Mouse (Mus musculus): ENCODE data around the gene Snx11. TPM values are rescaled to one million over a fixed set of nuclear protein-coding genes. Genes with fewer than 3 reads are reported as not detected.

Gene Snx11
- polyA plus RNA-seq (2012; fragmentation: generic; extraction: Trizol) = 17.6 TPM
- long read RNA-seq, experiment 1, transcript Snx11-202 (8 exons, 2,197 nt) = major isoform, 5 of 10 reads
- long read RNA-seq, experiment 1, partial matches to known transcripts = 1 of 10 reads
- long read RNA-seq, experiment 1, other reads (novel, unspliced or antisense) = 3 of 10 reads
- long read RNA-seq, experiment 2, transcript Snx11-202 (8 exons, 2,197 nt) = major isoform, 71 of 140 reads
- long read RNA-seq, experiment 2, transcript Snx11-201 (9 exons, 2,551 nt) = minor isoform, 34 of 140 reads
- long read RNA-seq, experiment 2, partial matches to known transcripts = 2 of 140 reads
- long read RNA-seq, experiment 2, other reads (novel, unspliced or antisense) = 33 of 140 reads

GRCm38 (mm10) chr11:96776968-96777962, at the start of gene Snx11:
TSS of gene Snx11 (minus strand) at chr11:96777559.
- H3K27me3 ChIP-seq (ENCODE audit: control insufficient read depth, insufficient read depth, insufficient read length) = no peaks in the 10 kb centered on the region
- H3K4me3 ChIP-seq (ENCODE audit: insufficient read depth, poor library complexity, severe bottlenecking) = peak within 1 kb of the TSS; percentile 75
- H3K79me2 ChIP-seq (ENCODE audit: control insufficient read depth, insufficient read depth) = peaks cover 25% of the 10 kb centered on the region
- H3ac ChIP-seq (ENCODE audit: control insufficient read depth, insufficient read length, low read depth) = peak within 1 kb of the TSS; percentile 93
- TF ChIP-seq CTCF (IDR thresholded peaks at IDR 0.05; ENCODE audit: control insufficient read depth, insufficient read depth, insufficient read length) (peak; percentile 26), USF1 (IDR thresholded peaks at IDR 0.05; ENCODE audit: low read depth) (no peak)
- H3K79me3 ChIP-seq (ENCODE audit: low read depth) = peaks cover 18% of the 10 kb centered on the region
- peaks cover 17% of the 10 kb centered on the region for H3K36me3 ChIP-seq (ENCODE audit: control insufficient read depth, insufficient read depth)

- no peaks in the 10 kb centered on the region for H3K27me3 ChIP-seq (ENCODE audit: control insufficient read depth, insufficient read depth, insufficient read length)
- peaks cover 69% of the 10 kb centered on the region for H3K79me3 ChIP-seq (ENCODE audit: low read depth)
- TF ChIP-seq FOSL1 (IDR thresholded peaks at IDR 0.05; ENCODE audit: insufficient read depth, low read length, poor library complexity, severe bottlenecking) (no peak), MYOD1 (IDR thresholded peaks at IDR 0.05; ENCODE audit: control insufficient read depth, insufficient read length, low read depth) (no peak), MYOG (IDR thresholded peaks at IDR 0.05; ENCODE audit: control insufficient read depth, extremely low read depth, insufficient read length) (no peak), CEBPB (IDR thresholded peaks at IDR 0.05; ENCODE audit: low read depth) (no peak), CTCF (IDR thresholded peaks at IDR 0.05; ENCODE audit: control insufficient read depth, insufficient read depth, insufficient read length) (no peak), USF1 (IDR thresholded peaks at IDR 0.05; ENCODE audit: low read depth) (no peak), MAX (IDR thresholded peaks at IDR 0.05) (no peak)
- H3K4me3 ChIP-seq (ENCODE audit: insufficient read depth, poor library complexity, severe bottlenecking) = no peak overlapping the region
- peaks cover 31% of the 10 kb centered on the region for H3K36me3 ChIP-seq (ENCODE audit: control insufficient read depth, insufficient read depth)
- no peak overlapping the region for H3ac ChIP-seq (ENCODE audit: control insufficient read depth, insufficient read length, low read depth)
- H3K79me2 ChIP-seq (ENCODE audit: control insufficient read depth, insufficient read depth) = peaks cover 79% of the 10 kb centered on the region
Observed at GRCm38 (mm10) chr11:96826481-96826880, 49.1 kb upstream of the Snx11 start.

DNA sequence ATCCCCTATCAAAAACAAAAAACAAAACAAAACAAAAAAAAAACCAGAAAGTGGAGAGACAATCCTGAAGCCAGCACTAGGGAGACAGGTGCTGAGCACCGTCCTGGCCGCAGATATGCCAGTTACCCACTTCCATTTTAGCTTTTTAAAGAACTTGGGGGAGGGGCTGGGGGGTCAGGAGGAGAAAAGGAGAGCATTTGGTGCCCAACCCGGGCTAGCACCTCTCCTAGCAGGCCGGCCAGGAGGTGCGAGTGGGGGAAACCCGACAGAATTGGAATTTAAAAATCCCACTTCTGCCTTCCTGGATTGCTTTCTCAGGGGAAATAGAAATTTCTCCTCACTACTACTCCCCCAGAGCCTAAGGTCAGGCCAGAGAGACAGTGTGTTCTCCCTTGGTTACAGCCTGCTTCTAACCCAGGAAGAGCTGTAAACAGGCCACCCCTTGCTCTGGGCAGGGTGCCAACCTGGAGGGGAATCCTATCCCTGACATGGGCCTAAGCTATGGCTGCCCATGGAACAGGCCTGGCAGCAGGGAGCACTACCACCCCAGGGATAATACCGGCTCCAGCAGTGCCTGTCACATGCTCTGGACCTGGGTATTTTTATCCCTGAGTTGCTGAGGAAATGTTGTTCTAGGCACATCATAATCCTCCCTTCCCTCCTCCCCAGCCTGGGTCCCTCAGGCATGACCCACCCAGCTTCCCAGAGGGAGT, 47.6 kb upstream of the Snx11 start:
- Histone ChIP-seq H3K79me3 (ENCODE audit: low read depth) (peaks cover 79% of the 10 kb centered on the region), H3K79me2 (ENCODE audit: control insufficient read depth, insufficient read depth) (peaks cover 94% of the 10 kb centered on the region), H3K4me3 (ENCODE audit: insufficient read depth, poor library complexity, severe bottlenecking) (no peak overlapping the region), H3K36me3 (ENCODE audit: control insufficient read depth, insufficient read depth) (peaks cover 47% of the 10 kb centered on the region), H3ac (ENCODE audit: control insufficient read depth, insufficient read length, low read depth) (peak overlapping the region; percentile 27), H3K27me3 (ENCODE audit: control insufficient read depth, insufficient read depth, insufficient read length) (no peaks in the 10 kb centered on the region)
- TF ChIP-seq MYOD1 (IDR thresholded peaks at IDR 0.05; ENCODE audit: control insufficient read depth, insufficient read length, low read depth) = no peak
- TF ChIP-seq FOSL1 (IDR thresholded peaks at IDR 0.05; ENCODE audit: insufficient read depth, low read length, poor library complexity, severe bottlenecking) = no peak
- no peak for TF ChIP-seq MAX (IDR thresholded peaks at IDR 0.05)
- no peak for TF ChIP-seq CEBPB (IDR thresholded peaks at IDR 0.05; ENCODE audit: low read depth)
- no peak for TF ChIP-seq CTCF (IDR thresholded peaks at IDR 0.05; ENCODE audit: control insufficient read depth, insufficient read depth, insufficient read length)
- no peak for TF ChIP-seq USF1 (IDR thresholded peaks at IDR 0.05; ENCODE audit: low read depth)
- no peak for TF ChIP-seq MYOG (IDR thresholded peaks at IDR 0.05; ENCODE audit: control insufficient read depth, extremely low read depth, insufficient read length)

- peaks cover 55% of the 10 kb centered on the region for H3K36me3 ChIP-seq (ENCODE audit: control insufficient read depth, insufficient read depth)
Observed at GRCm38 (mm10) chr11:96823880-96824782, 46.8 kb upstream of the Snx11 start.

More at GRCm38 (mm10) chr11:96823880-96824782, 46.8 kb upstream of the Snx11 start:
- peak overlapping the region; percentile 34 for H3ac ChIP-seq (ENCODE audit: control insufficient read depth, insufficient read length, low read depth)
- H3K79me2 ChIP-seq (ENCODE audit: control insufficient read depth, insufficient read depth) = peaks cover 98% of the 10 kb centered on the region
- no peaks in the 10 kb centered on the region for H3K27me3 ChIP-seq (ENCODE audit: control insufficient read depth, insufficient read depth, insufficient read length)
- no peak for TF ChIP-seq USF1 (IDR thresholded peaks at IDR 0.05; ENCODE audit: low read depth)
- no peak for TF ChIP-seq CTCF (IDR thresholded peaks at IDR 0.05; ENCODE audit: control insufficient read depth, insufficient read depth, insufficient read length)
- no peak for TF ChIP-seq MYOG (IDR thresholded peaks at IDR 0.05; ENCODE audit: control insufficient read depth, extremely low read depth, insufficient read length)
- no peak for TF ChIP-seq FOSL1 (IDR thresholded peaks at IDR 0.05; ENCODE audit: insufficient read depth, low read length, poor library complexity, severe bottlenecking)
- TF ChIP-seq MAX (IDR thresholded peaks at IDR 0.05) = no peak
- TF ChIP-seq CEBPB (IDR thresholded peaks at IDR 0.05; ENCODE audit: low read depth) = no peak
- TF ChIP-seq MYOD1 (IDR thresholded peaks at IDR 0.05; ENCODE audit: control insufficient read depth, insufficient read length, low read depth) = no peak
- H3K79me3 ChIP-seq (ENCODE audit: low read depth) = peaks cover 82% of the 10 kb centered on the region
- H3K4me3 ChIP-seq (ENCODE audit: insufficient read depth, poor library complexity, severe bottlenecking) = peak overlapping the region; percentile 19
